Mouse (Mus musculus) urinary bladder, postnatal 4 days (tissue): ENCODE measurements around the gene Cdc42ep5.

Experiments used
- DNase-seq, 2 experiments: peaks; one replicate each; pipeline ENCODE4 v3.0.0; 2021 to 2022; ENCODE audit warnings: low spot score in 2 of 2

Cdc42ep5 gene

GRCm38 (mm10) chr7:4146241-4147180 is 18.1 kb downstream of the Cdc42ep5 start:
- no peak for DNase-seq

- DNase-seq: no peak
These were observed 19.0 kb downstream of the Cdc42ep5 start for GRCm38 (mm10) chr7:4145552-4146190.

- DNase-seq: no peak
These were observed 19.7 kb downstream of the Cdc42ep5 start for GRCm38 (mm10) chr7:4144766-4145551.

GRCm38 (mm10) chr7:4144046-4144445 is 20.6 kb downstream of the Cdc42ep5 start:
- DNase-seq: no peak

DNA sequence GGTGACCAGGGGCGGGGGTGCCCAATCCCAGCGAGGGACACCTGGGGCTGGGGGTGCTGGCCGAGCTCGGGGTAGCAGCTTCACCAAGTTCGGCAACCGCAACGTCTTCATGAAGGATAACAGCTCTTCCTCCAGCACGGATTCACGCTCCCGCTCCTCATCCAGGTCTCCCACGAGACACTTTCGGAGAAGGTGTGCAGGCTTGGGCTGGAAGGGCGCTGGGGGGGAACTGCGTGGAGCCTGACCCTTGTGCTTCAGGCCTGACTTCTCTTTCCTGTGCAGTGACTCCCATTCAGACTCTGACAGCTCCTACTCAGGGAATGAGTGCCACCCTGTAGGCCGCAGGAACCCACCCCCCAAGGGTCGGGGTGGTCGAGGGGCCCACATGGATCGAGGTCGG is 21.2 kb downstream of the Cdc42ep5 start:
- DNase-seq: peak in 1 of 2 experiments; percentile 59

DNA sequence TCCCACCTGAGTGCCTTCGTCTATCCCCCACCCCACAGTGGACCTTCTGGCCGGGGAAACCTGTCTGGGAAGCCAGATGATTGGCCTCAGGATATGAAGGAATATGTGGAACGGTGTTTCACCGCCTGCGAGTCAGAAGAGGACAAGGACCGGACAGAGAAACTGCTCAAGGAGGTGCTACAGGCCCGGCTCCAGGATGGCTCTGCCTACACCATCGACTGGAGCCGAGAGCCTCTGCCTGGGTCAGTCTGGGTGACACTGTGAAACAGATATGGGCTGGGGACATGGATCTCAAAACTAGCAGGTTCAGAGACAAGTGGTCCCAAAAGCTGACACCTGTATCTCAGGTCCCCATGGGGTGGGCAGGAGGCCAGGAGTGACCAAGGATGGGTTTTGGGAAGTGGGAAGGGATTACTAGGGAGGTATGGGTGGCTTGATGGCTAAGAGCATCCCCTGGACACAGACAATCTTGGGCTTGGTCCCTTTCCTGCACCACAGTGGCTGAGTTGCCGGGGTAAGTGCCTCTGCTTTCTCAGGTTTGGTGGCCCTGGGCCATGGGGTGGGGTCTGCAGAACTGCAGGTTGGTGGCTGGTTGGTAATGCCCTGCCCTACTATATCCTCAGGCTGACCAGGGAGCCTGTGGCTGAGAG is 21.7 kb downstream of the Cdc42ep5 start:
- peak in 1 of 2 experiments; percentile 57 for DNase-seq

DNA sequence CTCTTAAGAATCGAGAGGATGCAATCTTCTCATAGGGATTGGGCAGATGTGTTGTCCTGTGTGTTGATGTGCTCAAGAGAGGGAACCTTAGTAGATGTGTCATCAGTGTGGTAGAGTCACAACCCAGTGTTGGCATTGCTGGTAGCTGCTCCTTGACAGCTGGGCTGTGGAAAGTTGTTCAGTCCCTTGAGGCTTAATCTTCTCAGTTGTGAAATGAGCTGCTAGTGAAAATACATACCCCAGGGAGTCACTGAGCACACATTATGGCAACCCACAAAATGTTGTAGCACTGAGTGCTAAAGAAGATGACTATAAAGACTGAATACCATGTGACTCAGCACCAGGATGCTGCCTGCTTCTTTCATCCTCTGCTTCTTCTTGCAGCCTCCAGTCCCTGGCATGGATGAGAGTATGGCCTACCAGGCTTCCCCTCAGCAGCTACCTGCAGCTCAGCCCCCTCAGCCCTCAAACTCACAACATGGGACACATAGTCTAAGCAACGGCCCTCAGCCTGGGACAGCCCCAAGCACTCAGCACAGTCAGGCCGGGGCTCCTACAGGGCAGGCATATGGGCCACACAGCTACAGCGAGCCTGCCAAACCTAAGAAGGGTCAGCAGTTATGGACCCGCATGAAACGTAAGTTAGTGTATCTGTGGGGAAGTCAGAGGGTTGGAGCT is 22.9 kb downstream of the Cdc42ep5 start:
- no peak for DNase-seq

- DNase-seq: peak in 1 of 2 experiments; percentile 49
These were observed 25.3 kb downstream of the Cdc42ep5 start for GRCm38 (mm10) chr7:4139391-4139790.

- DNase-seq: no peak
These were observed 26.0 kb downstream of the Cdc42ep5 start for GRCm38 (mm10) chr7:4138671-4139070.

GRCm38 (mm10) chr7:4138181-4138580 is 26.5 kb downstream of the Cdc42ep5 start:
- DNase-seq: no peak

DNA sequence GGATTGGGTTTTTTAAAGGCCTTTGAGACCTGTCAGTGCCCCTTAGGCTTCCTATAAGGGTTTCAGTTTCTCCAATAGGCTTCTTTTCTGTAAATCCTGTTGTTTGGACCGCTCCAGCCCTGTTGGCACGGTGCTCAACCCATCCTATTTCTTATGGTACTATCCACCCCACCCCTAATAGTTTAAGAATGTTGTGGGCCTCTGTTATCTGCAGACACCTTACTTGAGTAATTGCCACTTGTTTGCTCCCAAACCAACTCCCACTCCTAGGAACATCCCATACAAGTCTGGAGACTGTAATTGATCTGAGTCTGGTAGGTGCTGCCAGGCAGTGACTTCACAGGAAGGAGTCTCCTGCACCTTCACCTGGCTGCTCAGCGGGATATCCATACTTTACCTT is 26.9 kb downstream of the Cdc42ep5 start:
- DNase-seq: no peak

- DNase-seq: peak; percentile 99
These were observed 27.7 kb downstream of the Cdc42ep5 start, which contains the start of gene Leng8 for GRCm38 (mm10) chr7:4136771-4137531. Gene Leng8 (plus strand): TSS chr7:4137039.

- no peak for DNase-seq
These were observed 28.3 kb downstream of the Cdc42ep5 start for GRCm38 (mm10) chr7:4136404-4136770.

DNA sequence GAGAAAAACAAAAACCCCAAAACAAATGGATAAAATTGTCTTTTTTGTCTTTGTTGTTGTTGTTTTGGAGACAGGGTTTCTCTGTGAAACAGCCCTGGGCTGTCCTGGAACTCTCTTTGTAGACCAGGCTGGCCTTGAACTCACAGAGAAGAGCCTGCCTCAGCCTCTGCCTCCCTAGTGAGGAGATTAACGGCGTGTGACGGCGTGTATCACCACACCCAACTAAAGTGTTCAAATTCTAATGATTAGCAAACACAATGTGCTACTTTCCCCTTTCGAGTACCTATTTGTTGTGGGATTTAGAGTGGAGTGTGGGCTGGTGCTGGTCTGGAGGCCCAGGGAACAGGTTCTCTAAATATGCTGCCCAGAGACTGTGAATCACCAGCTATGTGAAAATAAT is 29.7 kb downstream of the Cdc42ep5 start:
- DNase-seq: no peak

DNA sequence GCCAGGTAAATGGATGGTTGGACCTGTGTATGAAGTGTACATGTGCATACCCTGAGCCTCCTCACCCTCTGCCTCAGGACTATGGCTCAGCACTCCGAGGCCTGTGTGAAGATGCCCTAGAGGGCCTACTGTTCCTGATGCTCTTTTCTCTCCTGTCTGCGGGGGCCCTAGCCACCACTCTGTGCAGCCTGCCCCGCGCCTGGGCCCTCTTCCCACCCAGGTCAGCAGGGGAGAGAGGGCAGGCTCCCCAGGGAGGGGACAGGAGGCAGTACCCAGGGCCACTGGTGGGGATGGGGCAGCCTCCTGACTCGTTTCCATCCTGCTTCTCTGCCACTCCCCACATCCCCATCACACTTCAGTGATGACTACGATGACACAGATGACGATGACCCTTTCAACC is 31.7 kb downstream of the Cdc42ep5 start:
- no peak for DNase-seq

- no peak for DNase-seq
These were observed 32.1 kb downstream of the Cdc42ep5 start for GRCm38 (mm10) chr7:4132581-4132980.

DNA sequence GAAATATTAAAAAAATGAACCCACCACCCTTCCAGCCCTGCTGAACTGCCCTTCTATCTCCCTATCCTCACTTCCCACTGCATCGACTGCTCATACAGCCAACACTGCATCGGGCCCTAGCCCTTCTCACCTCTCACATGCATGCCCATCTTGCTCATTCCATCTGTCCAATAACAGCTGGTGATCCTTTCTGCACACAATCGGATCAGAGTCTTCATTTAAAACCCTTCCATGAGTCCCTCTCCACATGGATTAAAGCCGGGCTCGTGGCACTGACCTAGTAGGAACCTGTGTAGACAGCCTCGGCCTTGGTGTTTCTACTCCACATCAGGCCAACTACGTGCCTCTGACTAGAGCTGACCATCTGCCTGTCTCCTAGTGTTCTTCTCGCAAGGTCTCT is 32.7 kb downstream of the Cdc42ep5 start:
- DNase-seq: no peak

DNA sequence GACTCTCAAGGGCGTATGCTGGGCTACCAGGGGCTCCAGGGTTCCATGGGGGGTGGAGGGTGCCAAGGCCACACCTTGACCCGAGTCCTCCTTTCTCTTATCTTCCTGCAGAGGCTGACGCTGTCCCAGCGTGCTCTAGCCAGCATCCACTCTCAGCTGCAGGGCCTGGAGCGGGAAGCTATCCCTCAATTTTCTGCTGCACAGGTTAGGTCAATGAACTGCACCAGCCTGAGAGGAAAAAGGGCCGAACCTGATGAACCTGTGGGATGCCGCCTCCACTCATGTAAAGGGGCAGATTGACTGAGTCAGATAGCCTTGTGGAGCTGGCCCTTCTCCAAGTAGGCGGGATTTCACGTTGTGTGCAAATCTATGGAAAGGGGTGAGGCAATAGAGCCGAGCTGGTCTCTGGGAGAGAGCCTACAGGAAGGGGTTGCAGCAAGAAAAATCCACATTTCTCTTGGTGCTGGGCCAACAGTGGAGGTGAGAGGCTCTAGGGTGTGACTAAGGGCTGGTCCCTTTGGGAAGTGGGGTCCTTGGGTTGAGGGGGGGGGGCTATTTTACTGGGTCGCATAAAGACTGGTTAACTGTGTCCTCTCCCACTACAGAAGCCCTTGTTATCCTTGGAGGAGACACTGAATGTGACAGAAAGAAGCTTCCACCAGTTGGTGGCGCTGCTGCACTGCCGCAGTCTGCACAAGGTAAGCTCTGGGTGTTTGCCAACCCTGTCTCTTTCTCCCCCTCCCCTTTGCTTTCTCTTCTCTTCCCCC is 33.8 kb downstream of the Cdc42ep5 start:
- peak; percentile 64 to 81 for DNase-seq

DNA sequence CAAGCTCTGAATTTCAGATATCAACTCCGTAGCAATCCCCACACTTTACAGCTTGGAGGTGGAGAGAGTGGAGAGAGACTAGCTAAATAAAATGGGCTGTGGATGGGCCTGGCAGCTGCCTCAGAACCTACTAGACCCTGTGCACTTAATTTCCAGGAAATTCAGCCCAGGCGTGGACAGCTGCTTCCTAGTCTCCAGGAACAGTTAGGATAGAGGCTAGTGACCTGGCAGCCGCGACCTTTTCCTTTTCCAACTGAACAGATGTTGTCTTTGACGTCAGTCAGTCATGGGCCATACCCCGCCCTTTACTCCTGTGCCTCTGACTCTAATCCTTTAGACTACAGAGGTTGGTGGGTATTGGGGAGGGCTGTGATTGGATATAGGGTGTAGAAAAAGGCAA is 35.8 kb downstream of the Cdc42ep5 start:
- DNase-seq: no peak

GRCm38 (mm10) chr7:4127894-4128293 is 36.8 kb downstream of the Cdc42ep5 start:
- no peak for DNase-seq
